Mouse (Mus musculus) layer of hippocampus, adult 2 months (tissue): Measurements from ENCODE around the gene Spc25. TPM values are rescaled to one million over a fixed set of nuclear protein-coding genes. Genes with fewer than 3 reads are reported as not detected.

Source experiments
- DNase-seq, 2 experiments: peaks; one replicate each; pipeline ENCODE4 v3.0.0; 2022; ENCODE audit warnings: low spot score in 2 of 2
- H3K27ac ChIP-seq: fragments of 200-600 bp; 2 replicates; pipeline ENCODE4 v1.8.1; 2022
- H3K4me3 ChIP-seq: fragments of 200-600 bp; 2 replicates; pipeline ENCODE4 v1.8.1; 2022; ENCODE audit warnings: mild to moderate bottlenecking
- CTCF ChIP-seq: fragments of 200-600 bp; conservative IDR thresholded peaks from 2 replicates; pipeline ENCODE4 v1.8.1; 2022; ENCODE audit warnings: antibody characterized with exemption, mild to moderate bottlenecking, moderate library complexity
- total RNA-seq, 2 experiments: library from RNA; stranded (reverse); gene quantifications; 2 replicates each; pipeline ENCODE4 v1.2.3; 2021

The Spc25 gene
- total RNA-seq, 2 experiments from 2014 or later, result 0.71 to 1.2 TPM

DNA sequence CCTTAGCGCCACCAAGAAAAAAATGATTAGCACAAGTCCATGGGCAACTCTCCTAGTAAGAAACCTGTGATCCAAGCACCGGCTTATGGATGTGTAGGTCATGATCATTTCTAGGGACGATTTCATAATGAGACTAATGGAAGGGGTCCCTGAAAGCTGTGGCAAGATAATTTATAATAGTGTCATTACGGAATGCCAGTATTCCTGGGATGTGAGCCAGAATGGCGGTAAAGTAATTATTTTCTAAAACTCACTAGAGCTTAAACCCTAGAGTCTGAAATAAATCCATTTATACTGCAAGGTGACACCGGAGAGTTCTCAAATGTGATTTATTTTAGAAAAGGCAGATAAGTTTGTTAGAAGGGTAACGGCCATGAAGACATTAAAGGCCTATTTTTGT lies 9.2 kb upstream of the Spc25 start:
- no peak for DNase-seq
- H3K4me3 ChIP-seq, result no peak overlapping the region
- no peak for TF ChIP-seq CTCF
- H3K27ac ChIP-seq, result no peak overlapping the region

DNA sequence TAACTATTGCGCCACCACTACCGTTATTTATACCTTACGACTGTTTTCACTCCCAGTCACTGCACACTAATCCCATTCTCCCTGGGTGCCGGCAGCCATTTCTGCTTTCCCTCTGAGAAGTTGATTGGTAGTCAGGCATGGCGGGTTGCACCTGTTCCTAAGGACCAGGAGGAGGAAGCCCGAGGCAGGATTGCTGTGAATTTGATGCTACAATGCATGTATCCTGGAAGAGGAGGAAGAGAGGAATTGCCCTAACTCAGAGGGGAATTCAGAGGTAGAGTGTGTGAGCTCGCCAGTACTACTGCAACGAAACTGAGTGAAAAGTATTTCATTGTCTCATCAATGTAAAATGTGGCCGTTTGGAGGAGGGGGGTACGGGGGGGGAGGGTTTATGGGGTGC lies 6.7 kb upstream of the Spc25 start:
- no peak for TF ChIP-seq CTCF
- no peak for DNase-seq
- Histone ChIP-seq H3K27ac (no peak overlapping the region), H3K4me3 (no peak overlapping the region)

DNA sequence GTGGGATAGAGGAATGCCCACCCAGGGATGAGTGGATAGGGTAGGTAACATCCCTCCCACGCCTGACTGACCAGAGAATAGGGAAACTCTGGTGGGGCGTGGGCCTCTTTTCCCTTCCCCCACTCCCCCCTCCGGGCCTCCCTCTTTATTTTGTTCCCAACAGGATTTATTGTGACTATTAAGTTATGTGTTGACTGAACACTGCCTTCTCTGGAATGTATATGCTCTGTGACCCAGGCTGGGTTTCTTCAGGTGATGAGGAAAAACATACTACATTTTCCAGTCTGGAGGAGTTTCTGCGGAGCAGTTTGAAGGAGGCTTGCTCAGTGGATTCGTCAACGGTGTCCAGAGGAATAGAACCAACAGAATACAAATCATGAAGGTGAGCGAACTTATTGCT lies 4.8 kb upstream of the Spc25 start, which contains the start of gene G6pc2:
G6pc2 (plus strand) TSS at position 301 of the 400 bp plus-strand sequence.
- no peak for TF ChIP-seq CTCF
- Histone ChIP-seq H3K27ac (no peak within 1 kb of the TSS), H3K4me3 (no peak within 1 kb of the TSS)
- no peak for DNase-seq

DNA sequence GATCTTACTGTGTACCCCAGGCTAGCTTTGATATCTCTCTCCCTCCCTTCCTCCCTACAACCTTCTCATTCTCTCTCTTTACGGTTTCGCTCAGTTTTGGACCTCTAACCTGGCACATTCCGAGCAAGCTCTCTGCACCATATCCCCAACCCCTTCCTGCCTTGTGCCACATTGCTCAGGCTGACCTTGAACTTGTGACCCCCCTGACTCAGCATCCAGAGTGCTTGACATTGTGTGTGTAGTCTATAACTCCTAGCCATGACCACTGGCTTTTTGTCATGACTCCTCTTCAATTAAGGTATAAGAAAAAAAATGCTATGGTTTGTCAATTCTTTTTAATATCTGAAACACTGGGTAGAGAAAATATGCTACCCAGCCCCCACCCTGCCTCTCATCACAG lies 3.7 kb upstream of the Spc25 start:
- Histone ChIP-seq H3K27ac (no peak overlapping the region), H3K4me3 (no peak overlapping the region)
- DNase-seq, result no peak
- TF ChIP-seq CTCF, result no peak

DNA sequence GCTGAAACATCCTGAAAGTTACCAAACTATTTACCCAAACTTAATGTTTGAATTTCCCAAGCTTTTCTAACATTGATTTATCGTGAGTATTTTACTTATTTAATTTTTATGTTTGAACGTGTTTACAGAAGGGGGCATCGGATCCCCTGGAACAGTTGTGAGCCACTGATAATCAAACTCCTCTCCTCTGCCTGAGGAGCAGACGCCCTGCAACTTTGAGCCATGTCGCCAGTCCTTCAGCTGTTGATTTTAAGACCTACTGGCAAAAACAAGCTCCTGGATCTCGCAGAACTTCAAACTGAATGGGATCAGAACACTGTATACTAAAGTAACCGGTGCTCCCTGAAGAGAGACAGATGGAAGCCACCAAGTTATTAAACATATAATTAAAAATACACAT lies 529 bp upstream of the Spc25 start:
- DNase-seq, result no peak
- no peak for TF ChIP-seq CTCF
- Histone ChIP-seq H3K4me3 (peak overlapping the region; percentile 80), H3K27ac (no peak overlapping the region)

DNA sequence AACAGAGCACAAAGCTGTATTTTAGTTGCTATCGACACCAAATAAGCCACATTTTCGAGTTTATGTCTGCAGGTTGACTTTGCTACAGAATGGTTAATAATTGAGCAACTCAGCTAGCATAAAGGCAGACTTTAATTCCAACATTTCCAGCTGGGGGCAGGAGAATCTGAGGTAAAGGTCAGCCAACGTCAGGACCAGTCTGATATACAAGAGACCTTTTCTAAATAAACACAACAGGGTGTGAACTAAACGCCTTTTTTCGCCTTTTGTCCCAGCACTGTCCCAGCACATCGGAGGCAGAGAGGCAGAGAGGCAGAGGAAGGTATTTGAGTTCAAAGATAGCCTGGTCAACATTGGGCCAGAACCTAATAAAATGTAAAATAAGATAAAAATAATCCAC lies 809 bp downstream of the Spc25 start:
- Histone ChIP-seq H3K4me3 (no peak overlapping the region; the same call in 1 of the 2 replicates), H3K27ac (no peak overlapping the region)
- no peak for DNase-seq
- TF ChIP-seq CTCF, result no peak

DNA sequence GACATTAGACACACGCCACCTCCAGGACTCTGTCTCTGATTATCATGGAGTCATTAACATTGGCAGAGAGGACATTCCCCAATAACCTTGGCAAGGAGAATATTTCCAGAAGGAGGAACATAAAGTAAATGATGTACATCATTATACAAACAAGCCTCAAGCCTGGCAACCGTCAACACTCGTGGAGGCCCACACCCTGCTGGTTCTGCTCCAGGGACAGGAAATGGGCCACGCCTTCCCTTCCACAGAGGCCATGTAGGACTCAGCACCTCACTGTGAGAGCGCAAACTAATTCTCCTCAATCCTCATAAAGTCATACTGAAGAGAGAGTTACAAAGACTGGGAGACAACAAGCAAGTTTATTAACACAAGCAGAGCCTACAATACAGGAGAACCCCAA lies 12.4 kb downstream of the Spc25 start:
- H3K4me3 ChIP-seq, result no peak overlapping the region
- no peak for TF ChIP-seq CTCF
- DNase-seq, result no peak
- no peak overlapping the region for H3K27ac ChIP-seq

DNA sequence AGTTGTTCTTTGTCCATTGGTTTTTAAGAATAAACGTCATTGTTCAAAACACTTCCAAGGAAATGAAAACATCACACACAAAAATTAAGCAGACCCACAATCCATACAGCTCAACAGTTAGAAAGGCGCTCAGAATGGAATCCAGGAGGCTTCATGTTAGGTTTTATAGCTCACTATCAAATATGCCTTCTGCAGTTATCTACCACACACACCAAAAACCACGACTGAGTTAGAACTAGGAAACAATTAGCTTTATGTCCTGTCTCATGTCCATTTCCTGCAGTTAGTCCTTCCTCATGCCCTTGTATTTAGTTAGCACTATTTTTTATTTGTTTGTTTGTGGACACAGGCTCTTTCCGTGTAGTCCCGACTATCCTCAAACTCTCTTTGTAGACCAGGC lies 14.9 kb downstream of the Spc25 start:
- Histone ChIP-seq H3K27ac (no peak overlapping the region), H3K4me3 (no peak overlapping the region)
- TF ChIP-seq CTCF, result no peak
- no peak for DNase-seq

DNA sequence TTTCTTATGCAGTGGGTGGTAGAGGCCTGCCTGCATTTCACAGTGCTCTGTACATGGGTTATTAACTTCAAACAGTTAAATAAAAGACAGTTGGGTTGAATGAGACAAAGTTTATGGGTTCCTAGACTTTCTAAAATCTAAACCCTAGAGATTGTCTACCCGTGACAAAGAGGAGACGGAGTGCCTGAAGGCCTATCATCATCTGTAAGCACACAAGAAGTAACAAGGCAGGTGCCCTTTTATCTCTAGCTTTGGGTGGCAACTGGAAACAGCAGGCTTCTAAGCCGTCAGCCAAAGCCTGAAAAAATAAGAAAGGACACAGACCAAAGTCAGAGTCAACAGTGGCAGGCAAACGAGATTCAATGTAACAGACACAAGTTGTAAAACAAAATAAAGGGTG lies 16.8 kb downstream of the Spc25 start:
- TF ChIP-seq CTCF, result no peak
- Histone ChIP-seq H3K27ac (no peak overlapping the region), H3K4me3 (no peak overlapping the region)
- no peak for DNase-seq

DNA sequence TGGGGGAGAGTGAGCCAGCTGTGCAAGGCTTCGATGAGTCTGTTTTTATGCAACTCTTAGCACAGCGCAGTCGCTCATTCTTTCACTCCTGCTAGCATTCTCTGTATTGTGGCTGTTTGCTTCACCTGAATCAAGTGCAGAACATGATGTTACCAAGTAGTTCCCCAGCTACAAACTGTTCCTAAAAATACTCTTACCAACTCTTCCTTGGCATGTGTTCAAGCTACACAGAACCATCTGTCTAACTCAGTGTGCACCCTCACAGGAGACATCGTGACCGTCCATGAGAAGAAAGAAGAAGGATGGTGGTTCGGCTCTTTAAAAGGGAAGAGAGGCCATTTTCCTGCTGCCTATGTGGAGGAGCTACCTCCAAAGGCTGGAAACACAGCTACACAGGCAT lies 17.3 kb downstream of the Spc25 start:
- DNase-seq, result peak in 1 of 2 experiments; percentile 29
- TF ChIP-seq CTCF, result no peak
- H3K27ac ChIP-seq, result 0 out of 2 replicates have a peak overlapping the region, but pooled peaks have one; percentile 19
- H3K4me3 ChIP-seq, result no peak overlapping the region

DNA sequence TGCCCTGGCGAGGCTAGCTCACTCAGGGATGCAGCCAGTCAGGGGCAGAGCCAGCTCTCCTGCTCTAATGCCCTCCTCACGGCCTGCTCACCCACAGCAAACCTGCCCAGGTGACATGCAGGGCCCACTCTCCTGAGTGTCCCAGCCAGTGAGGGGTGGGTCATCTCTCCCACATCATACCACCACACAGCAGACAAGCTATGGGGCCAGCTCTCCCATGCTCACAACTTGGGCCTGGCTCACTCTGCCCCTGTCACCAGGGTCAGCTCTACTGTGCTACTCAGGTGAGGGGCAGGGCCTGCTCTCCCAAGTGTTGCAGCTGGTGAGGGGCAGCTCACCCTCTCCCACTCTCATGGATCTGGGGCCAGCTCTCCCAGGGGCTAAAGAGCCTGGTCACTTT lies 18.0 kb downstream of the Spc25 start:
- TF ChIP-seq CTCF, result no peak

DNA sequence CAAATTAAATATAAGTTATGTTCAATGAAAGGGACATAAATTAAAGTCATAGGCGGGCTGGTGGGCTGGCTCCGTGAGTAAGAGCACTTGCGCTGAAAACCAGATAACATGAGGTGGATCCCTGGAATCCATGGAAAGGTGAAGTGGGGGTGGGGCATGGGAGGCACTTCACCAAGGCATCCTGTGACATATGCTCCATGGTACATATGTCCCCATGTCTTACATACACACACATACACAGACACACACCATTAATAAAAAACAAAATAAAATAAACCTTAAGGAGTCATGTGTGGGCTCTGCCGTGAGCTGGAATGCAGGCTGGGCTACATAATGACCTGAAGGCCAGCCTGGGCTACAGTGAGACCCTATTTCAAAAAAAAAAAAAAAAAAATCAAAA lies 26.3 kb downstream of the Spc25 start:
- DNase-seq, result no peak
- H3K4me3 ChIP-seq, result no peak overlapping the region
- TF ChIP-seq CTCF, result no peak
- no peak overlapping the region for H3K27ac ChIP-seq

More for the DNA sequence above, 18.0 kb downstream of the Spc25 start:
- no peak for DNase-seq
- Histone ChIP-seq H3K27ac (no peak overlapping the region), H3K4me3 (no peak overlapping the region)

DNA sequence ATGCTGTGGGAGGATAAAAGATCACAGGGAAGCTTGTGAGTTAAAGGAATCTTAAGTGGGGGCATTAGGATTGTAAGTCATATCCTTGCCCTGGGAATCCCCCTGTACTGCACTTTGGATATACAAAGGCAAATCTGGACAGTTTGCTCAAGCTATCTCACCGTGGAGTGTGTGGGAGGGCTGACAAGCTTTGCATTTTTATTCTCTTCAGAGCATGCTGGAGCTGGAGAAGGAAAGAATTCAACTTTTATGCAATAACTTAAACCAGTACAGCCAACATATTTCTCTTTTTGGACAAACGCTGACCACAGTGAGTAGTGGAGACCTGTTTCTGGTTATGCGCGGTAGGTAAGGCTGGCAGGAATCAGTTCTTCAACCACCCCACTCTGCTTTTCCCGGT lies 30.7 kb downstream of the Spc25 start:
- TF ChIP-seq CTCF, result no peak
- Histone ChIP-seq H3K27ac (peak overlapping the region; percentile 51; the same call in 1 of the 2 replicates), H3K4me3 (no peak overlapping the region)
- no peak for DNase-seq

DNA sequence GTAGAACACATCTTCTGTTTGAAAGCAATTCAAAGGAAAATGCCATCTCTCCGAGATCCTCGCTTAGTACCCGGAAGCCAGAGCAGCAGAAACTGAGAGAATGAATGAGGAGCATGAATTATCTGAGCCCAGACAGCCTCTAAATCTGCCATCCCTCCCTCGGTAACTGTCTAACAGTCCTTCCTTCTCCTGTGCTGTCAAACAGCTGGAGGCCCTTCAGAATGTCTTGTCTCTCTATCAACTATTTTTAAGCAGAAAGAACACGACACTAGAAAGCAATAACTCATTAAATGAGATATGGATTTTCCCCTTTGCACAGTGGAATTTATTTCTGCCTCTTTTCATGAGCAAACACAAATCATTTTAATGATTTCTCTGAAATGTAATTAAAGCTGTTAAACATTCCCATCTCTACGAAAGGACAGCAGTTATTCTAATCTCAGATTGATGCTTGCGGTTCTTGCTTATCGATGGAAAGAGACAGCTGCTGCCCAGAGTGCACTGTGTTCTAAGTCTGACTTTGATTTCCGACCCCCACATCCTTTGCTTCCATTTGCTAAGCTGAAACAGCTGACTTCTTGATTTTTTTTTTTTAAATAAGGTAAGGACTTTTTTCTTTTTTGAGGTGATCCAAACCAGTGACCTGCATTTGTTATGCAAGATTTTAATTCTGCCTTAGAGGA lies 35.5 kb downstream of the Spc25 start:
- H3K4me3 ChIP-seq, result no peak overlapping the region
- no peak for TF ChIP-seq CTCF
- peak overlapping the region; percentile 50 for H3K27ac ChIP-seq
- DNase-seq, result no peak
